In genomic region chr2:134911360-134911759, GRCm38 (mm10) we compare ENCODE assay signal across 13 mouse cellular contexts.
DNase-seq lines count a peak whose midpoint lies in the region; ATAC-seq and TF ChIP-seq lines count a peak whose summit lies in the region.
"Had no signal": no experiment of that assay in that cellular context is flagged by ENCODE, and none has a peak within 500 bp of the region (broad histone marks: within the 10 kb centered on the region; RNA-seq: fewer than 3 reads in every experiment).

No protein-coding gene starts in this region.

- TF ChIP-seq CTCF in left cerebral cortex, adult 2 months (IDR thresholded peaks at IDR 0.05), result no peak

- no peak for ATAC-seq in forebrain, embryonic 15.5 days (replicated peaks)
- ATAC-seq in hindbrain, embryonic 12.5 days (ENCODE audit: low FRiP score), result peak; percentile 66; the same call in 1 of the 2 replicates
- peak; percentile 21; the same call in 1 of the 2 replicates for ATAC-seq in midbrain, embryonic 16.5 days

- H3K4me2 ChIP-seq in forebrain, embryonic 15.5 days (replicated peaks), result no peak overlapping the region
- no peak overlapping the region for H3K4me2 ChIP-seq in hindbrain, embryonic 12.5 days (replicated peaks)
- H3K4me2 ChIP-seq in midbrain, embryonic 16.5 days (ENCODE audit: low read length), result no peak overlapping the region

- no peaks in the 10 kb centered on the region for H3K9me3 ChIP-seq in forebrain, embryonic 15.5 days
- H3K9me3 ChIP-seq in hindbrain, embryonic 12.5 days (replicated peaks), result no peaks in the 10 kb centered on the region
- H3K9me3 ChIP-seq in midbrain, embryonic 16.5 days (replicated peaks; ENCODE audit: control insufficient read depth, low read length, poor library complexity, severe bottlenecking), result no peaks in the 10 kb centered on the region
- H3K9me3 ChIP-seq: heart, embryonic 10.5 days had no signal

- intact Hi-C loops in left cerebral cortex, adult 2 months (cut with DNase I), result loop anchor here (5.0 kb wide), 1 partner anchor 124 kb away; the partner anchor contains the start of gene Plcb1

- WGBS in forebrain, embryonic 15.5 days, result 87% methylated on average over 6 of the region's 6 CpGs
- 74% methylated on average over 6 of the region's 6 CpGs for WGBS in hindbrain, embryonic 12.5 days
- 83% methylated on average over 6 of the region's 6 CpGs for WGBS in midbrain, embryonic 16.5 days

- no peaks in the 10 kb centered on the region for H3K36me3 ChIP-seq in forebrain, embryonic 15.5 days
- H3K36me3 ChIP-seq in hindbrain, embryonic 12.5 days, result no peaks in the 10 kb centered on the region
- H3K36me3 ChIP-seq in midbrain, embryonic 16.5 days (ENCODE audit: control insufficient read depth, insufficient read depth, low read length), result no peaks in the 10 kb centered on the region
- H3K36me3 ChIP-seq: heart, embryonic 10.5 days had no signal

- H3K27ac ChIP-seq in left cerebral cortex, adult 2 months, result peak overlapping the region; percentile 38; the same call in 1 of the 2 replicates
- peak overlapping the region; percentile 55 for H3K27ac ChIP-seq in forebrain, embryonic 15.5 days (replicated peaks)
- H3K27ac ChIP-seq in hindbrain, embryonic 12.5 days, result peak overlapping the region; percentile 68
- H3K27ac ChIP-seq in midbrain, embryonic 16.5 days (ENCODE audit: low read length), result no peak overlapping the region
- H3K27ac ChIP-seq: heart, embryonic 10.5 days; liver, embryonic 14.5 days; stomach, postnatal 0 days had no signal

- no peak for DNase-seq in left cerebral cortex, adult 2 months (ENCODE audit: extremely low spot score in 1 of 2, low spot score in 2 of 2)
- DNase-seq in left cerebral cortex, adult 18-20 months (ENCODE audit: low spot score in 2 of 2), result no peak
- DNase-seq in lung, postnatal 4 days, result no peak
- no peak for DNase-seq in right cerebral cortex, adult 2 months (ENCODE audit: low spot score in 2 of 2)
- DNase-seq: adrenal gland, postnatal 36 days; kidney, adult 18-20 months; kidney, postnatal 36 days had no signal

- H3K4me1 ChIP-seq in forebrain, embryonic 15.5 days, result peaks cover 26% of the 10 kb centered on the region
- peaks cover 8% of the 10 kb centered on the region for H3K4me1 ChIP-seq in hindbrain, embryonic 12.5 days
- H3K4me1 ChIP-seq in midbrain, embryonic 16.5 days (ENCODE audit: control insufficient read depth, insufficient read depth, low read length), result peaks cover 3% of the 10 kb centered on the region; the same call in 1 of the 2 replicates

- no peak overlapping the region for H3K4me3 ChIP-seq in left cerebral cortex, adult 2 months
- H3K4me3 ChIP-seq in forebrain, embryonic 15.5 days, result no peak overlapping the region
- no peak overlapping the region for H3K4me3 ChIP-seq in hindbrain, embryonic 12.5 days
- H3K4me3 ChIP-seq in midbrain, embryonic 16.5 days (ENCODE audit: low read depth, low read length), result no peak overlapping the region
- H3K4me3 ChIP-seq: heart, embryonic 10.5 days had no signal

- H3K27me3 ChIP-seq in forebrain, embryonic 15.5 days, result no peaks in the 10 kb centered on the region
- H3K27me3 ChIP-seq in hindbrain, embryonic 12.5 days, result no peaks in the 10 kb centered on the region
- H3K27me3 ChIP-seq in midbrain, embryonic 16.5 days (ENCODE audit: control insufficient read depth, insufficient read depth, low read depth, low read length), result no peaks in the 10 kb centered on the region

- no peak overlapping the region for H3K9ac ChIP-seq in forebrain, embryonic 15.5 days (replicated peaks)
- no peak overlapping the region for H3K9ac ChIP-seq in hindbrain, embryonic 12.5 days
- H3K9ac ChIP-seq in midbrain, embryonic 16.5 days (ENCODE audit: low read depth, low read length), result no peak overlapping the region
- H3K9ac ChIP-seq: liver, embryonic 14.5 days had no signal
